Mouse (Mus musculus) CD8-positive naive resting alpha-beta T cell, adult 2 months (primary cell): ENCODE data around the gene Bckdk.
A peak's percentile ranks its signal among the peaks of the same experiment; 100 is the strongest.
"Not testable (repeated sequence)": the region's sequence is repeated elsewhere in the genome, so short reads cannot be mapped to it uniquely, and the experiment has no call there.

Experiments
- DNase-seq, 2 experiments: peaks; one replicate each; pipeline ENCODE4 v3.0.0; 2022; ENCODE audit warnings: low read depth in 2 of 2, low spot score in 2 of 2

Gene Bckdk

DNA sequence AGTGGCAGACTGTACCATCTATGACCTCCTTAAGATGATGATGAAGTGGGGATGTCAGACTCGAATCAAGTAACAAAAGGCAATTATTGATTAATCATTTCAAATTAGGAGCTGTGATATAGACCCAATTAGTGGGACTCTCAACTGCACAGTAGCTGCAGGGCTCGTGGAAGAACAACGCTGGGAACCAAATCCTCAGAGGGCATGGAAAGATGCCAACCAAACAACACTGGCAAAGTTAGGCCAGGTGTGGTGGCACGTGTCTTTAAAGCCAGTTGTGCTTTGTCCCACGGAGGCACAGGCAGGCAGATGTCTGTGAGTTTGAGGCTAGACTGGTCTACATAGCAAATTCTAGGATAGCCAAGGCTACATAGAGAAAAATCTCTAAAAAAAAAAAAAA is 26.8 kb downstream of the Bckdk start:
- DNase-seq, result no peak

DNA sequence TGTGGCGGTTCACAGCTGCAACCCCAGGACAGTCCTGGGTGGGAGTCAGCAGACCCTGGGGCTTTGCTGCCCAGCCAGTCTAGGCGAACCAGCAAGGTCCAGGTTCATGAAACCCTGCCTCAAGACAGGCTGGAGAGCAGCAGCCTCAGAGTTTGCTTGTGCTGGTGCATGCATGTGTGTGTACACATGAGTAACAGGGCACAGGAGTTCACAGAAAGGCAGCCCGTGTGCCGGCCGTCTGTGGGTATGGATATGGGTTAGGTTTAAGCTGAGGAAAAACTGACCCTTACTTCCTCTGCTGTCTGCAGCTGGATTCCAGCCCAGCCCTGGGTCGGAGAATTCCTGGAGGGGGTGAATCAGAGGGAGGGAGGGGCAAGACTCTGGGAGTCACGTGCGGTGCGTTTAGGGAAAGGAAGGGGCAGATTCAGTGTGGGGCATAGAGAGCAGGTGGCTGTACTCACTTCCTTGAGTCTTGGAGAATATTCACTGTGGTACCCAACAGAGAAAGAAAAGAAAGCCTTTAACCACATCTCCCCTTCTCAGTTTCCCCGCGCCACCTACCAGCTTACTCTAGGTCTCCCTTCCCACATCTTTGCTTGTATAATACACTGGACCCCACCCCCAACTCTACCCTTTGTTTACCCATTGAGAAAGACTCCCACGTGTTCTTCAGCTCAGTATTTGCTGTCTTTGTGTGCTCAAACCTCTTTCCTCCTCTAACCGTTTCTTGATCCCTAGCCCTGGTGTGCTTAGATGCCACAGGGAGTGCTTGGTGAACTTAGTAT is 27.7 kb downstream of the Bckdk start:
- no peak for DNase-seq

- no peak for DNase-seq
Observed at GRCm38 (mm10) chr7:127932273-127933031, 28.6 kb downstream of the Bckdk start.

DNA sequence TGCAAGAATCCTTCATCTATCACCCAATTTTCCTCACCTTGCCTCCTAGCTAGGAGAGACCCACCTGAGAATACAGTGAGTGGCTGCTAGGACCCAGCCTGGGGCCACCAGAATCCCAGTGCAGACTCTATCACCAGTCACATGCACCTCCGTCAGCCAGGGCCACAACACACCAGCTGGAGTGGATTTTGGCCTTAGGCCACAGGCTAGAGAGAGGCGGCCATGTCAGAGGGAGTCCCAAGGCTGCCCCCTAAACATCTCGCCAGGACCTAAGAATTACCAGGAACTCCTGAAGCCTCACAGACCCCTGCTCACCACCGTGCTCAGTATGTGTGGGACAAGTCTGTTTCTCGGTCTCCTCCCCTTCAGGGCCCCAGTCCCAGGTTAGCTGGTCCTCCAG is 30.2 kb downstream of the Bckdk start:
- DNase-seq, result no peak

DNA sequence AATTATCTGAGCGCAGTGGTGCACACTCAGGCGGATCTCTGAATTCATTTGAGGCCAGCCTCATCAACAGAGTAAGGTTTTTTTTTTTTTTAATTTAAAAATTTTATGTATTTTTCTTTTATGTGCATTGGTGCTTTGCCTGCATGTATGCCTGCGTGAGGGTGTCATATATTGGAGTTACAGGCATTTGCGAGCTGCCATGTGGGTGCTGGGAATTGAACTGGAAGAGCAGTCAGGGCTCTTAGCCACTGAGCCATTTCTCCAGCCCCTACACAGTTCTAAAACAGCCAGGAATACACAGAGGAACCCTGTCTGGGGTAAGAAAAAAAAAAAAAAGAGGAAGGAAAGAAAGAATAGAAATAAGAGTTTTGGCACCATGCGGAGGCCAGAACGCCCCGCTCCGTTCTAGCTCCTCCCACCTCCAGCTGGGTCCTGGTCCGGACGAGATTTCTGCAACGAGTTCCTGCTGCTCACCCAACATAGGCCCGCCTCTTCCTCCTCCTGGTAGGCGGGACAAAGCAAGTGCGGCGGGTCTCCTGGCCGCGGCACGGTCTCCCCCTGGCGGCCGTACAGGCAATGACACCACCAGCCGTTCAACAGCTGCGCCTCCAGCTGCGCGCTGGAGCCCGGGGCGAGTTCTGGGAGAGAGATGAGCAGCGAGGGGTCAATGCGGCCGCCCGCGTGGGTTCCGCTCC is 31.3 kb downstream of the Bckdk start:
- peak; percentile 92 to 93 for DNase-seq

GRCm38 (mm10) chr7:127935748-127936159 is 31.9 kb downstream of the Bckdk start:
- no peak for DNase-seq

DNA sequence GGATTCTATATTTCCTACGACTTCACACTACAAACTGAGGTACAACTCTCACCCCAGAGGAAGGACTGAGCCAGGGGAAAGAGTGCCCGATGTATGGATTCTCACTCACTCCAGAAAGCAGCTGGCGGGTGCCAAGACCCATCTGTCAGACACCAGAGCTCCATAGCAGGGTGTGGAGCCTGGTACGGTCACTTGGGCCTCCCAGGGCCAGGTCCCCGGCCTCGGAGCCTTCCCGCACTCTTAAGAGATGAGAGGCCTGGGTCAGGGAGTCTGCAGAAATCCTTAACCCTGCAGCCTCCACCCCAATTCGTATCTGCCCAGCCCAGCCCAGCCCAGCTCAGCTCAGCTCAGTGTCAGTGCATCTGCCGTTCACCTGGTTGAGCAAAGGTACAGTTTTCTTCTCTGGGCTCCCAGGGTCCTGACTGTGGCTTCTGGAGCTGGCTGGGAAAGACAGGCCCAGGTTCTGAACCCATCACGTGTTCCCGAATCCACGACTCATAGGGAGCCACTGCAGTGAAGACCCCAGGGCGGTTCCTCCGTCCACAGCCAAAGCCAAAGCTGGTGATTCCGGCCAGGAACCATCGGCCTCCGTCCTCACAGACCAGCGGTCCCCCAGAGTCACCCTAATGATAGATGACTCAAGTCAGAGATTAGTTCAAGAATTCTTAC is 32.5 kb downstream of the Bckdk start:
- DNase-seq, result no peak

DNA sequence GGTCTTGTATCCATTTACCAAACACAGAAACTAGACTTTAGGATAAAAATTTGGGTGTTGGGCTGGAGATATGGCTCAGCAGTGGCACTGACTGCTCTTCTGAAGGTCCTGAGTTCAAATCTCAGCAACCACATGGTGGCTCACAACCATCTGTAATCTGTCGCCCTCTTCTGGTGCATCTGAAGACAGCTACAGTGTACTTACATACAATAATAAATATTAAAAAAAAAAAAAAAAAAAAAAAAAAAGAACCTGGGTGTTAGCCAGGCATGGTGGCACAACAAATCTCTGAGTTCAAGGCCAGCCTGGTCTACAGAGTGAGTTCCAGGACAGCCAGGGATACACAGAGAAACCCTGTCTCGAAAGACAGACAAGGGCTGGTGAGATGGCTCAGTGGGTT is 38.2 kb downstream of the Bckdk start:
- not testable (repeated sequence) for DNase-seq

DNA sequence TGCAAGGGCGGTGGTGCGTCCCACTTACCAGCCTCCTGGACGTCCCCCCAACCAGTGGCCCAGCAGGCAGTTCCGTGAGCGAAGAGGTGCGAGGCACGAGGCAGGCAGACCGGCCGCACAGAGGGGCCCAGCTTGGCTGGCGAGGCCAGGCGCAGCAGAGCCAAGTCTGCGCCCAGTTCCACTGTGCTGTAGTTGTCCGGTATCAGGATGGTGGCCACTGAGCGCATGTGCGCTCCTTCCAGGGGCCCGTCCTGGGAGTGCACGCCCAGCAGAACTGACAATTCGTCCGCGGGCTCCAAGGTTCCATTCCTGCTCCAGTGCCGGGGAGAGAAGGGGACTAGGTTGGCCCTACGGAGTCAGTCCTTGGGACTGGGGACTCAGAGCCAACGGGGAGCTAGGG is 40.7 kb downstream of the Bckdk start:
- no peak for DNase-seq

GRCm38 (mm10) chr7:127946470-127947023 is 42.7 kb downstream of the Bckdk start, which contains the start of gene Prss36:
Prss36 (minus strand) TSS chr7:127946725.
- no peak for DNase-seq

DNA sequence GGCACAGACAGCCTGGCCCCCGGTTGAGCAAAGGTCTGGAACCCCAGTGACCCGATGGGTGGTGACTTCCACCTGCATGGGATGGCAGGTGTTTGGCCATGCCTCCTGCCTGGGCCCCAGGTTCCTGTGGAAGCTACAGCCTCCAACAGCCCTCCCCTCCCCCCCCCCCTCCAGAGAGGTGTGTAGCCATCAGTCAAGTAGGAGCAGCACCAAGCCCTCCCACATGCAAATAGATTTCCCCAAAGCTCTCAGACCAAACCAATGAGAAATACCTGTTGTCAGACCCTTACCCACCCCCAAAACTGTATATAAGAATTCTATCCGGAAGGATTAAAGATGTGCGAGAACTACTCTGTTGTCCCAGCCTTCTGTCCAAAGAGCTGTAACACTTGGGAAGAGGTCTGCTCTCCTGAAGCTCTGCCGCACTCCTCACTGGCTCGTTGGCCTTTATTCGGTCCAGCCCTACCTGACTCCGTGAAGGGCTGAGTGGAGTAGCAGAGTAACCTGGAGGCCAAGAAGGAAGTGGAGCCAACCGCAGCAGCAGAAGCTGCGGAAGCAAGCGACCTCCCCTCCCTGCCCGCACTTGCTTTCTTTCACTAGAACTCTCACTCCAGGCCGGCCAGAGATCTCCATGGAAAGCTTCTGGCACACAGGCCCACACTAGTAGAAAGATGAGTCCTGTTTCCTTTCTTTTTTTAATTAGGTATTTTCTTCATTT is 49.1 kb downstream of the Bckdk start:
- no peak for DNase-seq

- DNase-seq, result no peak
Observed at GRCm38 (mm10) chr7:127959364-127959763, 55.5 kb downstream of the Bckdk start.
